Mouse (Mus musculus) G1E-ER4 (cell line): Measurements from ENCODE around the gene Olfr1261. TPM values are rescaled to one million over a fixed set of nuclear protein-coding genes. Genes with fewer than 3 reads are reported as not detected.

ENCODE experiments used
- GATA1 ChIP-seq: IDR thresholded peaks from one replicate; pipeline ENCODE4 v1.8.0; 2012; ENCODE audit warnings: low read length, inconsistent platforms
- polyA plus RNA-seq: library from polyadenylated mRNA; stranded (reverse); fragments of >175 nt; gene quantifications from 2 replicates; pipeline ENCODE4 v1.2.3, GENCODE M21; 2012

The Olfr1261 gene
- polyA plus RNA-seq: not detected in 2 replicates

- TF ChIP-seq GATA1: no peak
Measured at GRCm38 (mm10) chr2:89990921-89991320, at the start of gene Olfr1261. TSS of gene Olfr1261 (plus strand) at chr2:89991221.

- no peak for TF ChIP-seq GATA1
Measured at GRCm38 (mm10) chr2:89948564-89948963, 42.5 kb upstream of the Olfr1261 start, which contains the start of gene Olfr1259. TSS of gene Olfr1259 (minus strand) at chr2:89948664.

- no peak for TF ChIP-seq GATA1
Measured at GRCm38 (mm10) chr2:89974184-89974583, 16.8 kb upstream of the Olfr1261 start, which contains the start of gene Olfr1260. TSS of gene Olfr1260 (plus strand) at chr2:89974340.

DNA sequence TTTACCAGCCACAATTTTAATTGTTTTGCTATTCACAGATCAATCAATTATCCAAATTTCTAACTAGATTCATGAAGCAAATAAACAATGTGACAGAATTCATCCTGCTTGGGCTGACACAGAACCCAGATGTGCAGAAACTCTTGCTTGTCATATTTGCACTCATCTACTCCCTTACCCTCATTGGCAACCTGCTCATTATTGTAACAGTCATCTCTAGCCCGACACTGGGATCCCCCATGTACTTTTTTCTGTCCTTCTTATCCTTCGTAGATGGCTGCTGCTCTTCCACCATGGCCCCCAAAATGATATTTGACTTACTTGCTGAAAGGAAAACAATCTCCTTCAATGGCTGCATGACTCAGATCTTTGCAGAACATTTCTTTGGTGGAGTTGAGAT lies 13.3 kb upstream of the Olfr1261 start:
- no peak for TF ChIP-seq GATA1

- TF ChIP-seq GATA1: no peak
Measured at GRCm38 (mm10) chr2:89999845-90000244, 8.8 kb downstream of the Olfr1261 start, which contains the start of gene Olfr1262. TSS of gene Olfr1262 (plus strand) at chr2:90000145.

DNA sequence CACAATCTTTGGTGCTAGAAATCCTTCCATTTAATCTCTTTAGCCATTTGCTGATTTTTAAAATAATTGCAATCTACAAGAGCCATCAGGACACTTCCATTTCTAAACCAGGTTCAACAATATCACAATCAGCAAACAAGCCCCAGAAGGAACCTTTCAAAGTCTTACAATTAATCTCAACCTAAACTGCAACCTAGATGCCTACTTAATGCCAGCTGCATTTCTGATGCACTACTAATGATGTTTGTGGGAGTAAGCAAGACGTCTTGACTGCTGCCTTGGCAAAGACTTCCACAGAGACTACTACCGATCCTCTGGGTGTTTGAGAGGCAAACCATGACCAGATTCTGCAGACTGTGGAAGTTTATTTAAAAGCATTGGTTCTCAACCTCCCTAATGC lies 20.8 kb downstream of the Olfr1261 start, which contains the start of gene Olfr1263:
Gene Olfr1263 (plus strand): TSS at position 301 of the 400 bp plus-strand sequence.
- TF ChIP-seq GATA1: no peak

DNA sequence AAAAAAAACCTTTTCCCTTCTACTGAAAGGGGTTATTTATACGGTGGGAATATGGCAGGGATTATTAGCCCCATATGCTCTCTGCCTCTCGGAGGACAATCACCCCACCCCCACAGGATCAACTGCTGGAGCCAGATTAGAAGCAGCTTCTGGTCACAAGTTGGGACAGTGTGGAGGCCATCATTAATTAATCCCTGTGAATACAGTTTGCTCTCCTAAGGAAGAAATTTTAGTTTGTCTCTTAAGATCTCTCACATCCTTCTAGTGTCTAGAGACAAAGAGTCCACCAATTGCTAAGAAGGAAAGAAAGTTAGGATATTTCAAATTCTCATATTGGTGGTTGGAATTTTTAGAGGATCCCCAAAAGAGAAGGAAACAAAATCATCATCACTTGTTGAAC lies 34.5 kb downstream of the Olfr1261 start, which contains the start of gene Olfr1264:
Gene Olfr1264 (minus strand): TSS at position 101 of the 400 bp plus-strand sequence.
- TF ChIP-seq GATA1: no peak

- TF ChIP-seq GATA1: no peak
Measured at GRCm38 (mm10) chr2:90035037-90035436, 44.0 kb downstream of the Olfr1261 start, which contains the start of gene Olfr1265. TSS of gene Olfr1265 (plus strand) at chr2:90035337.

Other genes with a start within 250 kb of the Olfr1261 start
- gene Olfr1253, start 234.1 kb upstream of the Olfr1261 start, polyA plus RNA-seq: not detected in 2 replicates
- not detected in 2 replicates for gene Olfr1254, start 197.6 kb upstream of the Olfr1261 start, polyA plus RNA-seq
- not detected in 2 replicates for gene Olfr1255, start 179.2 kb upstream of the Olfr1261 start, polyA plus RNA-seq
- gene Olfr1256, start 149.7 kb upstream of the Olfr1261 start, polyA plus RNA-seq: not detected in 2 replicates
- gene Olfr48, start 143.0 kb upstream of the Olfr1261 start, polyA plus RNA-seq: not detected in 2 replicates
- not detected in 2 replicates for gene Olfr1257, start 112.8 kb upstream of the Olfr1261 start, polyA plus RNA-seq
- gene Olfr1258, start 63.9 kb upstream of the Olfr1261 start, polyA plus RNA-seq: not detected in 2 replicates
- not detected in 2 replicates for gene Olfr1259, start 42.6 kb upstream of the Olfr1261 start, polyA plus RNA-seq
- not detected in 2 replicates for gene Olfr1260, start 16.9 kb upstream of the Olfr1261 start, polyA plus RNA-seq
- gene Olfr1262, start 8.9 kb downstream of the Olfr1261 start, polyA plus RNA-seq: not detected in 2 replicates
- gene Olfr1263, start 20.9 kb downstream of the Olfr1261 start, polyA plus RNA-seq: not detected in 2 replicates
- gene Olfr1264, start 34.4 kb downstream of the Olfr1261 start, polyA plus RNA-seq: not detected in 2 replicates
- gene Olfr1265, start 44.1 kb downstream of the Olfr1261 start, polyA plus RNA-seq: not detected in 2 replicates
- gene Olfr140, start 72.4 kb downstream of the Olfr1261 start, polyA plus RNA-seq: not detected in 2 replicates
- gene Olfr1269, start 130.2 kb downstream of the Olfr1261 start, polyA plus RNA-seq: not detected in 2 replicates
- gene Olfr32, start 151.1 kb downstream of the Olfr1261 start, polyA plus RNA-seq: not detected in 2 replicates
- gene Olfr1270, start 161.9 kb downstream of the Olfr1261 start, polyA plus RNA-seq: not detected in 2 replicates
- not detected in 2 replicates for gene Olfr1506, start 233.3 kb downstream of the Olfr1261 start, polyA plus RNA-seq